Mouse (Mus musculus) neural tube, embryonic 14.5 days (tissue): ENCODE results near the gene Slc26a3. TPM values are rescaled to one million over a fixed set of nuclear protein-coding genes. Genes with fewer than 3 reads are reported as not detected.

ENCODE experiments used
- ATAC-seq: fragments of 200-750 bp; cut with Nextera tagmentation; 2 replicates; pipeline ENCODE4 v1.8.0; 2017; ENCODE audit warnings: low read depth, mild to moderate bottlenecking, moderate TSS enrichment, moderate library complexity
- H3K27ac ChIP-seq: fragments of 300-500 bp; sonication (generic); 2 replicates; pipeline ENCODE4 v1.5.1; 2014; ENCODE audit warnings: low read depth, mild to moderate bottlenecking, control low read depth, low read length, moderate library complexity, mixed read lengths
- H3K27me3 ChIP-seq: fragments of 300-500 bp; sonication (generic); 2 replicates; pipeline ENCODE4 v1.6.1; 2014; ENCODE audit warnings: low read length; ENCODE audit not compliant: control insufficient read depth, insufficient read depth
- H3K36me3 ChIP-seq: fragments of 300-500 bp; sonication (generic); 2 replicates; pipeline ENCODE4 v1.6.1; 2014; ENCODE audit warnings: low read length, mixed read lengths; ENCODE audit not compliant: control insufficient read depth, insufficient read depth
- H3K4me1 ChIP-seq: fragments of 300-500 bp; sonication (generic); 2 replicates; pipeline ENCODE4 v1.6.1; 2014; ENCODE audit warnings: low read length; ENCODE audit not compliant: control insufficient read depth, insufficient read depth
- H3K4me2 ChIP-seq: fragments of 300-500 bp; sonication (generic); 2 replicates; pipeline ENCODE4 v1.6.1; 2014; ENCODE audit warnings: mild to moderate bottlenecking, low read depth, low read length, control low read depth
- H3K4me3 ChIP-seq: fragments of 300-500 bp; sonication (generic); 2 replicates; pipeline ENCODE4 v1.5.1; 2014; ENCODE audit warnings: low read depth, low read length, control low read depth, mixed read lengths
- H3K9ac ChIP-seq: fragments of 300-500 bp; sonication (generic); replicated peaks from 2 replicates; pipeline ENCODE4 v1.6.1; 2014; ENCODE audit warnings: low read depth, mild to moderate bottlenecking, control low read depth, low read length, mixed read lengths
- H3K9me3 ChIP-seq: fragments of 300-500 bp; sonication (generic); 2 replicates; pipeline ENCODE4 v1.6.1; 2016; ENCODE audit warnings: low read length; ENCODE audit not compliant: control insufficient read depth
- WGBS: fragments of 180-500 bp; shearing (Covaris S2); extraction: QIAGEN DNeasy Blood & Tissue Kit; methylation state at CpG from one replicate; pipeline ENCODE4 v1.1.7; 2014; 5-methylcytosine and 5-hydroxymethylcytosine counted together
- polyA plus RNA-seq: library from polyadenylated mRNA; unstranded; fragments of >200 nt; fragmentation: Nextera tagmentation; extraction: Ambion mirVana; gene quantifications from 2 replicates; pipeline ENCODE4 v1.2.1, GENCODE M21; 2014

The Slc26a3 gene
- polyA plus RNA-seq, 1 experiment from 2014 or later = 0.72 TPM

DNA sequence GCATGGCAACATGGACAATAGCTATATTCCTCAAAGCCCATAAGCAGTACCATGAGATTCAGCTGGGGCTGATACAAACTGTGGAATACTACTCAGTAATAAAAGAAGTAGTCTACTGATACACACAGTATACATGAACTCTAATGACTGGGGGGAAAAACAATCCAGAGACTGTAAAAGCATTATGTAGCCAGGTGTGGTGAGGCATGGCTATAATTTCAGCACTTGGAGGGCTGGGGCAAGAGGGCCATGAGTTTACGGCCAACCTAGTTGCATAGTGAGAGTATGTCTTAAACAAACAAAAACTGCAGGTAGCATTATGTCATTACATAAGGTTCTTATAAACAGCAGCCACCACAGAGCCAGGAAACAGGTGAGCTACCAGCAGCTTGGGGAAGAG lies 10.2 kb downstream of the Slc26a3 start:
- no peak overlapping the region for H3K4me2 ChIP-seq

DNA sequence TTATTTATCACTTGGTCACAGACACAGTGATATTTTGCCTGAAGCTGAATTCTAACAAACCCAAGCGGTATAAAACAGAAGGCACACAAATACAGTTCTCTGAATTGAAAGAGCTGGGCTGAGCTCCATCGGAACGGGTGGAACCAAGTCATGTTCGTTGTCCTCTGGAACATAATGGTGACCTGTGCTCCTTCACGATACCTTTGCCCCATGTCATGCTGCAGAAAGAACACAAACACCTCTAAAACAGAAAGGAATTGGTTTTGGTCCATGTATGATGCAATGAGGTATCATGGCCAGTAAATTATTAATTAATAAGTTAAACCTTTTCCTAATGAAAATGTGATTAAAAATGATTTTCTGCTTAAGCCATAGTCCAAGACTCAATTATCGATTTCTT lies 11.3 kb downstream of the Slc26a3 start:
- H3K4me2 ChIP-seq = no peak overlapping the region
- H3K9me3 ChIP-seq = no peaks in the 10 kb centered on the region
- ATAC-seq = no peak
- H3K36me3 ChIP-seq = no peaks in the 10 kb centered on the region
- H3K27me3 ChIP-seq = no peaks in the 10 kb centered on the region
- H3K4me1 ChIP-seq = no peaks in the 10 kb centered on the region
- WGBS = 90% methylated on average over 6 of the region's 6 CpGs
- H3K4me3 ChIP-seq = no peak overlapping the region
- no peak overlapping the region for H3K9ac ChIP-seq
- H3K27ac ChIP-seq = no peak overlapping the region

More for the DNA sequence above, 10.2 kb downstream of the Slc26a3 start:
- no peak for ATAC-seq
- H3K4me3 ChIP-seq = no peak overlapping the region
- H3K27me3 ChIP-seq = no peaks in the 10 kb centered on the region
- H3K9me3 ChIP-seq = no peaks in the 10 kb centered on the region
- no peaks in the 10 kb centered on the region for H3K4me1 ChIP-seq
- no peaks in the 10 kb centered on the region for H3K36me3 ChIP-seq
- WGBS = 92% methylated on average over 1 of the region's 1 CpGs
- H3K9ac ChIP-seq = no peak overlapping the region
- no peak overlapping the region for H3K27ac ChIP-seq

- Histone ChIP-seq H3K4me2 (no peak overlapping the region), H3K9me3 (no peaks in the 10 kb centered on the region), H3K36me3 (no peaks in the 10 kb centered on the region), H3K9ac (no peak overlapping the region), H3K4me3 (no peak overlapping the region), H3K4me1 (no peaks in the 10 kb centered on the region), H3K27ac (no peak overlapping the region), H3K27me3 (no peaks in the 10 kb centered on the region)
- no peak for ATAC-seq
- 81% methylated on average over 5 of the region's 5 CpGs for WGBS
Measured at GRCm38 (mm10) chr12:31404575-31405240, 14.0 kb downstream of the Slc26a3 start.

DNA sequence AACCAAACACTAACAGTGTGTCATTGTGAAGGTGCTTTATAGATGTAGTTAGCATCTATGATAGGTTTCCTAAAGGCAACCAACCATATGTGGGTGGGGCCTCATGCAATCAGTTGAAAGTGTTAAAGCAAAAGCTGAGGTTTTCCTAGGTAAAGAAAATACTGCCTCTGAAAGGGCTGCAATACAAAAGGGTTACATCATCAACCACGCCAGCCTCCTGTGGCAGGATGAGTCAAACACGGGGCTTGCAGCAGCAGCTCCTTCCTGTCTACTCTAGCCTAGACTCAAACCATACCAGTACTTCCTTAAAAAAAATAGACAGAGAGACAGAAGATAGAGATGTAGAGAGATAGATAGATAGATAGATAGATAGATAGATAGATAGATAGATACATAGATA lies 25.3 kb downstream of the Slc26a3 start:
- H3K27ac ChIP-seq = no peak overlapping the region
- no peaks in the 10 kb centered on the region for H3K27me3 ChIP-seq
- no peaks in the 10 kb centered on the region for H3K36me3 ChIP-seq
- H3K9me3 ChIP-seq = no peaks in the 10 kb centered on the region
- H3K4me2 ChIP-seq = no peak overlapping the region
- 85% methylated on average over 2 of the region's 2 CpGs for WGBS
- no peaks in the 10 kb centered on the region for H3K4me1 ChIP-seq
- H3K4me3 ChIP-seq = no peak overlapping the region
- ATAC-seq = no peak
- no peak overlapping the region for H3K9ac ChIP-seq

GRCm38 (mm10) chr12:31421901-31422574 lies 31.4 kb downstream of the Slc26a3 start:
- H3K9ac ChIP-seq = no peak overlapping the region

GRCm38 (mm10) chr12:31437791-31438190 lies 47.1 kb downstream of the Slc26a3 start:
- no peak overlapping the region for H3K27ac ChIP-seq
- H3K27me3 ChIP-seq = no peaks in the 10 kb centered on the region
- 78% methylated on average over 6 of the region's 6 CpGs for WGBS
- H3K9me3 ChIP-seq = no peaks in the 10 kb centered on the region
- no peak overlapping the region for H3K4me2 ChIP-seq
- H3K36me3 ChIP-seq = no peaks in the 10 kb centered on the region
- H3K4me3 ChIP-seq = no peak overlapping the region
- H3K9ac ChIP-seq = no peak overlapping the region
- no peak for ATAC-seq
- no peaks in the 10 kb centered on the region for H3K4me1 ChIP-seq

More at GRCm38 (mm10) chr12:31421901-31422574, 31.4 kb downstream of the Slc26a3 start:
- H3K27ac ChIP-seq = no peak overlapping the region
- H3K4me1 ChIP-seq = no peaks in the 10 kb centered on the region
- no peaks in the 10 kb centered on the region for H3K9me3 ChIP-seq
- no peaks in the 10 kb centered on the region for H3K27me3 ChIP-seq
- H3K36me3 ChIP-seq = no peaks in the 10 kb centered on the region
- H3K4me3 ChIP-seq = no peak overlapping the region
- no peak overlapping the region for H3K4me2 ChIP-seq
- no peak for ATAC-seq
- 77% methylated on average over 3 of the region's 3 CpGs for WGBS

DNA sequence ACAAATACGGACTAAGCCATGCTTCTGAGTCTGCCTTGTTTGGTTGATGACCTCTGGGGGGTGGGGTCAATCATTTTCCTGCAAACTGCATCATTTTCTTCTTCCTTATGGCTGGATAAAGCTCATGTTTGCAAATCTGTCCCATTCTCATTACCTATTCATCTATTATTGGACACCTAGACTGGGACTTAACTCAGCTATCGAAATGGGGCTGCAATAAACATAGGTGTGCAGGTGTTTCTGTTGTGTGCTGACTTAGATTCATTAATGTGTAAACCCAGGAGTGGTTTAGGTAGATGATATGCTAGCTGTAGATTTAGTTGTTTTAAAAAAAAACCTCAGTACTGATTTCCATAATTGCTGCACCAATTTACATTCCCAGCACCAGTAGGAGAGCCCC lies 48.9 kb downstream of the Slc26a3 start:
- H3K27ac ChIP-seq = no peak overlapping the region
- H3K4me1 ChIP-seq = no peaks in the 10 kb centered on the region
- H3K4me3 ChIP-seq = no peak overlapping the region
- WGBS = 84% methylated on average over 2 of the region's 2 CpGs
- no peaks in the 10 kb centered on the region for H3K9me3 ChIP-seq
- H3K4me2 ChIP-seq = no peak overlapping the region
- H3K27me3 ChIP-seq = no peaks in the 10 kb centered on the region
- no peaks in the 10 kb centered on the region for H3K36me3 ChIP-seq
- ATAC-seq = no peak
- no peak overlapping the region for H3K9ac ChIP-seq

DNA sequence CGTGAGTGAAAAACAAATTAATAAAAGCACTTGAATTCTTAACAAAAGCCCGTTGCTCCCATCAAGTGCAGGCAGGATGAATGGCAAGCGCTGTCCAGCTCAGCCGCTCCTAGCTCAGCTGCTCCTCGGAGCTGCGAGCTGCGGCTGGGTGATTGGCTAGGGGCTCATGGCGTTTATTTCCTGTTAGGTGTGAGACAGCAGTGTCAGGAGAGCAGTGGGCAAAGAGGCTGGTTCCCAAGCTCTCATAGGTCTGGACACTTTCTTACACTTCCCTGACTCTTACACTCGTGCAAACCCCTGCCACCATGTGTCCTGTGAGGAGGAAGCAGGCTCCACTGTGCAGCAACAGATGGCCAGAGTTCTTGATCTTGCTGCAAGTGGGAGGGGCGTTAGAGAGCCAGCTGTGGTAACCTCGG lies 53.5 kb downstream of the Slc26a3 start:
- H3K9ac ChIP-seq = no peak overlapping the region
- WGBS = 1% methylated on average over 11 of the region's 11 CpGs
- peak overlapping the region; percentile 22 for H3K4me3 ChIP-seq
- no peak overlapping the region for H3K27ac ChIP-seq
- H3K4me2 ChIP-seq = peak overlapping the region; percentile 49
- H3K27me3 ChIP-seq = no peaks in the 10 kb centered on the region
- H3K4me1 ChIP-seq = no peaks in the 10 kb centered on the region
- H3K9me3 ChIP-seq = no peaks in the 10 kb centered on the region
- no peaks in the 10 kb centered on the region for H3K36me3 ChIP-seq
- peak; percentile 86 for ATAC-seq

DNA sequence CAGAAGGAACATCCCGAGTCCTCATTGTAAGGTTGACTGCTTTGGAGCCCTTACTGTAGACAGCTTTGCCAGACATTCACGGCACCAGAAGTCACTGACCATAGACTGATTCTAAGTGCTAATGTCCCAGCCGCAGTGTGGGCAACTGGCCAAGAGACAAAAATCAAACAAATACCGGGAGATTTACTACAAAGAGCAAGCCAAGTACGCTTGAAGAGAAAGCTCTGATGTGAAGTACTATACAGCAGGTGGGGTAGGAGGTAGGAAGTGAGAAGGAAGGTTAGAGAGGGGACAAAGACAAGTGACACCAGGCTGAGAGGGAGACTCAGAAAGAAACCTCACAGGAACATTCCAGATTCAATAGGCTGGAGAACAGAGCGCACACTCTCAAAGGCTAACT lies 54.2 kb downstream of the Slc26a3 start:
- ATAC-seq = no peak
- Histone ChIP-seq H3K27me3 (no peaks in the 10 kb centered on the region), H3K4me1 (no peaks in the 10 kb centered on the region), H3K9me3 (no peaks in the 10 kb centered on the region), H3K4me3 (no peak overlapping the region), H3K36me3 (no peaks in the 10 kb centered on the region), H3K27ac (no peak overlapping the region), H3K4me2 (no peak overlapping the region), H3K9ac (no peak overlapping the region)
- 64% methylated on average over 6 of the region's 6 CpGs for WGBS
